Mouse (Mus musculus): ENCODE data around the gene Snrnp40. TPM values are rescaled to one million over a fixed set of nuclear protein-coding genes. Genes with fewer than 3 reads are reported as not detected.

Snrnp40 gene
- 10 to 100 TPM; 30.2 to 34.4 TPM for total RNA-seq (2021)

DNA sequence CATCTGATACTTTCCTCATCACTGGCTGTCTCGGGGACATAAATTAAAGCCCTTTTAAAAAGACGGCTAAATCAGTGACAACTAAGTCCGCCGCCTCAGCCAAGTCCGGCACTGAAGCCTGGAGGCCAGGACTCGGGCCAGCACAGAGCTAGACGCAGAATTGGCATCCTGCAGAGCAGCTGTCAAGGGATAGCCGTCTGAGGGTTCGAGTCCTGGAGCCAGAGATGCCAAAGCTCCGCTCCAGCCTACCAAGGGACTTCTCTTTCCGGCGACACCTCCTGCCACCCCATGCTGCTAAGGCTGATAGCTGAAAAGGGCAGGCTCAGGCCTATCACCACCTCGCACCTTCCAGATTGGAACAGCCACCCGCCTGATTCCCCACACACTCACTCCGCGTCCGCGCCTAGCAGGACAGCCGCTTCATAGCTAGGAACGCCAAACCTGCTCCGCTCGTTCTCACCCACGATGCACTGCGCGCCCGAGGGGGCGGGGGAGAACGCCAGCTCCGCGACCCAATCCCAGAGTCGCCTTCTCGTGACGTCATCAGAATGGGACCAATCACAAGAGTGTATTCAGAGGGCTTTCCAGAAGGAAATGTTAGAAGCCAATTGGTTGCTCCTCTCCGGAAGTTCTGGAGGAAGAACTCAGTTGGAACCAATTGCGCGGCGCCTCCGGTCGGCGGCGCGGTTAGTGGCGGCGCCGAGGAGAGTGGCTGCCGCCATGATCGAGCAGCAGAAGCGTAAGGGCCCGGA is at the start of gene Snrnp40, which contains the start of gene Zcchc17:
Gene Snrnp40 (plus strand): TSS at position 647 of the 752 bp plus-strand sequence.
Gene Zcchc17 (minus strand): TSS at position 458 of the 752 bp plus-strand sequence.
- intact Hi-C loops (cut with DNase I): no loop called here
- peak; percentile 100 for DNase-seq (ENCODE audit: extremely low spot score in 1 of 2, low spot score in 2 of 2)

GRCm38 (mm10) chr4:130312526-130312925 is 47.4 kb upstream of the Snrnp40 start:
- intact Hi-C loops (cut with DNase I): no loop called here
- DNase-seq (ENCODE audit: extremely low spot score in 1 of 2, low spot score in 2 of 2): no peak

DNA sequence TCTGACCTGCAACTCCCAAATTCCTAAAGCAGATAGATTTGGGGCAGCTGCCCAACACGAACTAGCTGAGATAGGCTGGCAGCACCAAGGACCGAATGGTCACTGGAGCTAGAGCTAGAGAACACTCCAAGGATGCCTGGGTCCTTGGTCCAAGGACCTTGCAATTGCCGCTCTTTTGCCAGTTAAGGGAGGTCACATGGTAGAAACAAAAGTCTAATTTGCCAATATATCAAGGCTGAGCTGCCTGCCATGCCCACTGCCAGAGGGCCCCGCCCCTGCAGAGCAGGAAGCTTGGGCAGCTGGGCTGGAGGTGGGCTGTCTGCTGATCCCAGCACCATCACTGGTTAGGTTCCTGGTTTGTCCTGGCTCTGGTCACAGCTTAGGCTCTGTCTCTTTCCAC is 46.4 kb upstream of the Snrnp40 start:
- DNase-seq (ENCODE audit: extremely low spot score in 1 of 2, low spot score in 2 of 2): no peak
- intact Hi-C loops (cut with DNase I): no loop called here

GRCm38 (mm10) chr4:130315771-130316527 is 44.0 kb upstream of the Snrnp40 start:
- intact Hi-C loops (cut with DNase I): no loop called here
- no peak for DNase-seq (ENCODE audit: extremely low spot score in 1 of 2, low spot score in 2 of 2)

- no peak for DNase-seq (ENCODE audit: extremely low spot score in 1 of 2, low spot score in 2 of 2)
Observed at GRCm38 (mm10) chr4:130316691-130317090, 43.2 kb upstream of the Snrnp40 start.

GRCm38 (mm10) chr4:130318122-130318521 is 41.8 kb upstream of the Snrnp40 start:
- intact Hi-C loops (cut with DNase I): no loop called here
- no peak for DNase-seq (ENCODE audit: extremely low spot score in 1 of 2, low spot score in 2 of 2)

More at GRCm38 (mm10) chr4:130316691-130317090, 43.2 kb upstream of the Snrnp40 start:
- intact Hi-C loops (cut with DNase I): no loop called here

- intact Hi-C loops (cut with DNase I): no loop called here
- DNase-seq (ENCODE audit: extremely low spot score in 1 of 2, low spot score in 2 of 2): no peak
Observed at GRCm38 (mm10) chr4:130319564-130319963, 40.4 kb upstream of the Snrnp40 start.

DNA sequence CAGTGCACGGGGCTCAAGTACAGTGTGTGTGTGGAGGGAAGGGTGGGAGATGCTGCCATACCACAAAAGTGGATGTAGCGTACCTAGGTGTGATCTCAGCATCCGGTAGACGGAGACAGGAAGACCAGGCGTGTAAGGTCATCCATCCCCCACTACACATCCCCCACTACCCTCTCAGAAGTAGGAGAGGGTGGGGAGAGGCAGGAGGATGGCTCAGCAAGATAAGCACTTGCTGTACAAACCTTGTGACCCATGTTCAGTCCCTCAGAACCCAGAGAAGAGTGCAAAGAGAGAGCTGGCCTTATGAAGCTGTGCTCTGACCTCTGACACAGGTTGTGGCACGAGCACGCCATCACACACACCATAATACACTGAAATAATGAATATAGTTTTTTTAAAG is 38.3 kb upstream of the Snrnp40 start:
- no peak for DNase-seq (ENCODE audit: extremely low spot score in 1 of 2, low spot score in 2 of 2)
- intact Hi-C loops (cut with DNase I): no loop called here

GRCm38 (mm10) chr4:130322567-130322966 is 37.4 kb upstream of the Snrnp40 start:
- intact Hi-C loops (cut with DNase I): no loop called here
- DNase-seq (ENCODE audit: extremely low spot score in 1 of 2, low spot score in 2 of 2): no peak

GRCm38 (mm10) chr4:130323165-130323564 is 36.8 kb upstream of the Snrnp40 start:
- intact Hi-C loops (cut with DNase I): no loop called here
- DNase-seq (ENCODE audit: extremely low spot score in 1 of 2, low spot score in 2 of 2): no peak

DNA sequence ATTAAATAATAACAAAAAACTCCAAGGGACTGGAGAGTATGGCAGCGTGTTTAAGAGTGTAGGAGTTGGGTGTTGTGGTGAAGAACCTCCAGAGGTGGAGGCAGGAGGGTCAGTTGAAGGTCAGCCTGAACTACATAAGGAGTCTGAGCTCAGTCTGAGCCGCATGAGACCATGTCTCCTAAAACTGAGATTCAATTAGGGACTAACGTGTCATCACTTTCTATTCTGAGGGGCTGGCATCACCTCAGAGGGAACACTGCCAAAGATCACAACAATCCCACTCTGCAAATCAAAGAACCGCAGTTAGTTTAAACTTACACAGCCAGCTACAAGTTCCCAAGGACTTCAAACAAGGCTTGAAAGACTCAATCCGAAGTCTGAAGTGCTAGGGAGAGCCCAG is 36.3 kb upstream of the Snrnp40 start:
- no peak for DNase-seq (ENCODE audit: extremely low spot score in 1 of 2, low spot score in 2 of 2)
- intact Hi-C loops (cut with DNase I): no loop called here

- intact Hi-C loops (cut with DNase I): no loop called here
- DNase-seq (ENCODE audit: extremely low spot score in 1 of 2, low spot score in 2 of 2): no peak
Observed at GRCm38 (mm10) chr4:130325446-130325845, 34.5 kb upstream of the Snrnp40 start.

DNA sequence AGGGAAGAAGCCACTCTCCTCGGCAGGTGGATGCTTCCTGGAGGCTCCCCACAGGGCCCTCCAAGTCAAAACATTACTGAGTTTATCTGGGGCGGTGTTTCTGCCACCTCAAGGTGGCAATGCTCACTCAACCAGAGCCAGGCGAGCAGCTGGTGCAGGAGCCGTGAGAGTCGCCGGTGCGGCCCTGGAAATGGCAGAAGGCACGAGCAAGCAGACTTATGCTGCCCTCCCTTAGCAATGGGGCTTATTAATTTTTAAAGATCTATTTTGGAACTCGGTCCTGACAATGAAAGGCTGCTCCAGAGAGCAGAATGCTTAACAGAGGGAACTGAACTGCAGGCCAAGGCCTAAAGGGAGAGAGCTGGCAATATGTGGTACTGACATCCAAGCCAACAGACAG is 32.6 kb upstream of the Snrnp40 start:
- intact Hi-C loops (cut with DNase I): no loop called here
- no peak for DNase-seq (ENCODE audit: extremely low spot score in 1 of 2, low spot score in 2 of 2)

DNA sequence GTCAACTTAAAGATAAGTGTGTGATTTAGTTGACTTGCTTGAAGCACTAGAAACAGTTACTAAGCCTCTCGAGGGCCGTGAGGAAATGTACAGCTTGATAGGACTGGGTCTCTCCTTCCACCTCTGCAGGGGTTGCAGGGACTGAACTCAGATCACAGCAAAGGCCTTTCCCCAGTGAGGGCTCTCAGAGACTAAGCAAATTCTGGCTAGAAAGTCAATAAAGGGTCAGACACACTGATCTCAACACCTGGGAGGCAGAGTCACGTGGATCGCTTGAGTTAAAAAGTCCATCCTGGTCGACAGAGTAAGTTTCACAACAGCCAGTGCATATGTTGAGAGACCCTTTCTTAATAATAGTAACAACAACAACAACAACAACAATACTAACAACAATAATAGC is 24.1 kb upstream of the Snrnp40 start:
- intact Hi-C loops (cut with DNase I): no loop called here
- DNase-seq (ENCODE audit: extremely low spot score in 1 of 2, low spot score in 2 of 2): no peak

- peak in 1 of 2 experiments; percentile 31 for DNase-seq (ENCODE audit: extremely low spot score in 1 of 2, low spot score in 2 of 2)
- intact Hi-C loops (cut with DNase I): no loop called here
Observed at GRCm38 (mm10) chr4:130341691-130342090, 18.2 kb upstream of the Snrnp40 start.

DNA sequence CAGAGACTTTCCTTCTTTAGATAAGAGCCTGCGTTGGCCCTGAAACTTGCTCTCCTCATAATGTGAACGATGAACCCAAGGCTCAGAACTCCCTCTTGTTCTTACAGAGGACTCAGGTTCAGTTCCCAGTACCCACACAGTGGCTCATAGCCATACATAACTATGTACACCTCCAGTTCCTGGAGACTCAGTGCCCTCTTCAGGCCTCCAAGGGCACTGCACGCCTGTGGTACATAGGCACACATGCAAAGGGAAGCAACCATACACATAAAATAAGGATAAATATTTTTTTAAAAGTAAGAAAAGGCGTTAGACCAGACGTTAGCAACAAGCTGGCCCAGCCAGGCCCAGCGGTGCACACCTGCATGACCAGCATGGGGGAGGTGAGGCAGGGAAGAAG is 10.3 kb upstream of the Snrnp40 start:
- intact Hi-C loops (cut with DNase I): no loop called here
- DNase-seq (ENCODE audit: extremely low spot score in 1 of 2, low spot score in 2 of 2): no peak

- no peak for DNase-seq (ENCODE audit: extremely low spot score in 1 of 2, low spot score in 2 of 2)
- intact Hi-C loops (cut with DNase I): no loop called here
Observed at GRCm38 (mm10) chr4:130350690-130351422, 9.1 kb upstream of the Snrnp40 start.

DNA sequence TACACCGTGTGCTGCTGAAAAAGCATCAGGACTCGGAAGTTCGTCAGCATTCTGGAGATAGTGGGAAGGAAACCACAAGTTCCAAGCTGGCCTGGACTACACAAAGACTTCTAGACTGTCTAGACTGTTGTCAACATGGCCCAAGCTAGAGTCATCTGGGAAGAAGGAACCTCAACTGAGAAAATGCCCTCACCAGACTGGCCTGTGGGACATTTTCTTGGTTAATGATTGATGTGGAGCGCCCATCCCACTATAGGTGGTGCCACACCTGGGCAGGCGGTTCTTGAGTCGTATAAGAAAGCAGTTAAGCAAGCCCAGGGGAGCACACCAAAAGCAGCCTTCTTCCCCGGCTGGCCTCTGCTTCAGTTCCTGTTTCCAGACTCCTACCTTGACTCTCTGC is 7.3 kb upstream of the Snrnp40 start:
- intact Hi-C loops (cut with DNase I): no loop called here
- DNase-seq (ENCODE audit: extremely low spot score in 1 of 2, low spot score in 2 of 2): no peak

GRCm38 (mm10) chr4:130357946-130358345 is 2.0 kb upstream of the Snrnp40 start:
- DNase-seq (ENCODE audit: extremely low spot score in 1 of 2, low spot score in 2 of 2): no peak
- intact Hi-C loops (cut with DNase I): no loop called here

DNA sequence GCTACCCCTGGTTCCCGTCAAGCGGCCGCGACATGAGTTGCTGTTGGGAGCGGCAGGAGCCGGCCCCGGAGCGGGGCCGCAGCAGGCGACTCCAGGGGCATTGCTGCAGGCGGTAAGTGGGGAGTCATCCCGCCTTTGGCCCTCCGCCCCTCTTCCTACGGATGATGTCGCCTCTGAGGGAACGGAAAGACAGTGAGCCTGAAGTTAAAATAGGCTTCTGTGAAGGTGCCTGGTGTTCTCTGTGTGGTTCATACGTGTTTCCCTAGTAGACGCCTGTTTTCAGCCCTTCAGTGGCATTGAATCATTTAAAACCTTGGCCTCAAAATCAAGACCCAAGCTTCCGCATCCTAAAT is 282 bp downstream of the Snrnp40 start:
- no peak for DNase-seq (ENCODE audit: extremely low spot score in 1 of 2, low spot score in 2 of 2)
- intact Hi-C loops (cut with DNase I): no loop called here
